Mouse (Mus musculus) megakaryocyte, adult 5-6 weeks (primary cell): ENCODE measurements around the gene Ankib1. TPM values are rescaled to one million over a fixed set of nuclear protein-coding genes. Genes with fewer than 3 reads are reported as not detected.
"Not testable (repeated sequence)": the region's sequence is repeated elsewhere in the genome, so short reads cannot be mapped to it uniquely, and the experiment has no call there.

Experiments used
- ATAC-seq: 2 replicates; pipeline ENCODE4 v1.8.0; 2016; ENCODE audit warnings: mild to moderate bottlenecking, inconsistent platforms; ENCODE audit not compliant: poor library complexity, severe bottlenecking
- total RNA-seq, 2 experiments: library from RNA; stranded (forward) in 1 of 2; stranded (reverse) in 1 of 2; fragments of 153-499, 151-499 nt in 1 of 2; fragments of 221-1000, 200-1000 nt in 1 of 2; gene quantifications; 2 replicates each; pipeline versions ENCODE4 v1.2.3 to v1.2.4; 2015 to 2017

The Ankib1 gene
- total RNA-seq, 2 experiments from 2014 or later = 21.0 to 29.4 TPM

GRCm38 (mm10) chr5:3728820-3729219 is 73.9 kb downstream of the Ankib1 start:
- no peak for ATAC-seq

DNA sequence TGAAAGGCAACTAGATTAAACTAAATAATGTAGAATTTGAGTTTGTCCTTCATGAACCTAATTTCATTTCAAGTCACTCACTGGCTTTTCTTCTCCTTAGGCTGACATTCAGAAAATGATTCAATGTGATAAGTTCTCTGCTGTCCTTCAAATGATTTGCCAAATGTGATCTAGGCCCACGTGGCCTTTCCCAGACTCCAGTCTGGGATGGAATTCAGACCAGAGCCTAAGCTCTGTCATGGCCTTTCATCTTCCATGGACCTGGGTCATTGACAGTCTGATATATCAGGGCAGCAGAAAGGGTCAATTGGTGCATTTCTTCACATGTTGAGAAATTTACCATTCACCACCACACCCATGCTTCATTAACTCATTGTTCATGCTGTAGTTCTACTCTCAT is 77.2 kb downstream of the Ankib1 start:
- ATAC-seq = no peak

GRCm38 (mm10) chr5:3723415-3723814 is 79.3 kb downstream of the Ankib1 start:
- no peak for ATAC-seq

DNA sequence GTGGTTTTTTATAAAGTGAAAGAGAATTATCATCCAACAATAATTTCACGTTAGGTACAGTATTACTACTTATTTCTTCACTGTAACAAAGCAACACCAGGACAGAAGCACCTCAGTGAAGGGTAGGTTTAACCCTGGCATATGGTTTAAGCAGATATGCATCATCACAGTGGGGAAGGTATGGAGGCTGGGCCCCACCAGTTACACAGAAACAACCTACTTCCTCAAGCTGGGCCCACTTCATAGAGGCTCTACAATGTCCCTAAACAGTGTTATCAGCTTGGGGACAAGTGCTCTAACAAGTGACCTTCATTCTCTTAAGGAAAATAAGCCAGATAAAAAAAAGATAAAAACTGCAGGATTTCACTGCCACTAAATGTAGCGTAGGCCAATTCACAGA is 79.9 kb downstream of the Ankib1 start:
- no peak for ATAC-seq

DNA sequence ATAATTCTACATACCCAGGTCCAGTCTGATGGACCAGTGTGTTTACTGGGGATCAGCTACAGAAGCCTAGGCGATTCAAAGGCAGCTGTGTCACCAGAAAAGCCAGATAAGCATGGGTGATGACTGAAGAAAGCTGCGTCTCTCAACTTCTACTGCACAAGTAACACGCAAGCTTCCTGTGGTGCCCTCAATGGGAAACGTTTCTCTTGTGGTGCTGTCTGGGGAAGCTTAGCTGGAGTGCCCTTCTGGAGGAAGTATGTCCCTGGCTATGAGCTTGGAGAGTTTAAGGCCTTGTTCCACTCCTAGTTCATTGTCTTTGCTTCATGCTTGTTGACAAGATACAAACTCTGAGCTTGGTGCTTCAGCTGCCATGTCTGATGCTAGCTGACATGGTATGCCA is 83.4 kb downstream of the Ankib1 start:
- ATAC-seq = no peak

- no peak for ATAC-seq
Measured at GRCm38 (mm10) chr5:3715800-3716199, 86.9 kb downstream of the Ankib1 start.

GRCm38 (mm10) chr5:3702180-3702579 is 100.5 kb downstream of the Ankib1 start:
- no peak for ATAC-seq

GRCm38 (mm10) chr5:3700025-3700424 is 102.7 kb downstream of the Ankib1 start:
- ATAC-seq = no peak

- 0 out of 2 replicates have a peak, but pooled peaks have one; percentile 40 for ATAC-seq
Measured at GRCm38 (mm10) chr5:3696031-3696430, 106.7 kb downstream of the Ankib1 start.

- no peak for ATAC-seq
Measured at GRCm38 (mm10) chr5:3695191-3695590, 107.5 kb downstream of the Ankib1 start.

GRCm38 (mm10) chr5:3692956-3693355 is 109.8 kb downstream of the Ankib1 start:
- no peak for ATAC-seq

DNA sequence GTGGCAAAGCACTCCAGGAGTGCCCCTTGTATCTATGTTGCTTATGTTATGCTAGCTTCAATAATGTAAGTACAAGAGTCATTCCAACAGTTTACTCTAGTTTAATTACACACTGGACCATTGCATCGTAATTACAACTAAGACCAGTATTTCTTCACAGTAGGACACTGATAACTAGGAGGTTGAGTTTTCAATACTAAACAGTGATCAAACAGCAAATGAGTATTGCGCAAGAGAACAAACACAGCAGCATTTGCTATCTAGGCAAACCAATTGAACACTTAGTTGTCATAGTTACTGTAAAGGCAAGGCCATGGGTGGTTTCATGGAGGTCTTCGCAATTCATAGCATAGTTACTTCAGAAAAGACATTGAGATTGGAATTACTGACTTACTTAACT is 111.4 kb downstream of the Ankib1 start:
- ATAC-seq = no peak

GRCm38 (mm10) chr5:3688298-3688697 is 114.4 kb downstream of the Ankib1 start:
- ATAC-seq = no peak

DNA sequence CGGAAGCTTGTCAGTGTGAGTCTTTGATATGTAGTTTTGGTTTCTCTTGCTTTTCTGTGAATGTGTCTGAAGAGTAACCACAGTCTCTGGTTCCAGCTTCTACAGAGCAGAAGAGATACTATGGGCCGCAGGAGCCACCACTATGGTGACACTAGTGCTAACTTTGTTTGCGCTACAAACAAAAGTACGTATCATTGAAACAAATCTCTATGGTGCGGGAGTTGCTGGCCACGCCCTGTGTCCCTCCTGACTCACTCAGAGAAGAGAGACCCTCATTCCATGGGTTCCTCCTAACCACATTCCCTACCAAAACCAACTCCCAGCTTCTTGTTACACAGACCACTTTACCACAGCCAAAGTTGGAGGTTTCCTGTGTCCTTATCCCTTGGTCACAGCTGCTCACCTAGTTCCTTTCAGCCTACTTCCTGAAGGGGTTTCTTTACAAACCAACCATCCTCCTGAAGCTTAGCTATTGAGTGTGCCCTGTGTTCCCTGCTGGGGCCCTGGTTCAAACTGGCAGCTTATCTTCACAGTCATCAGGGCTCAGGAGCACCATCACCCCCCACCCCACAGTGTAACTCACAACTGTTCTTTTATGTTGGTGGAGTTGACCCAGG is 132.7 kb downstream of the Ankib1 start:
- peak; percentile 63 for ATAC-seq

DNA sequence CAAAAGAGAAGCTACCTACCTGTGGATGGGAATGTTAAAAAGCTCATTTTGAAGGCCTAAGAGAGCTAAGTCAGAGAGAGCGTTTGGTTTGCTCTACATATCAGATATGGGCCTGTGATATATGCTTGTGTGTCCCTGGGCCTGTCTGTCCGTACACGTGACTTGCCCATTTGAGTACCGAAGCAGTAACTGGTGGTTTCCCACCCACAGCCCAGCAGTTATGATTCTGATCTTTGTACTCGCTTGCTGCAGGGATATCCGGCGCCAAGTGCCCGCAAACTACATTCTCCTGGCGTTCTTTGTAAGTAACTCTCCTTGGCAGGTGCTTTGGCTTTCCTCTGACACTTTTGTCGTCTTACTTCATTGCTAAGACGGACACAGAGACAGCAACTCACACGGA is 136.1 kb downstream of the Ankib1 start:
- ATAC-seq = peak; percentile 39

GRCm38 (mm10) chr5:3665225-3665624 is 137.5 kb downstream of the Ankib1 start:
- ATAC-seq = no peak

GRCm38 (mm10) chr5:3657085-3657484 is 145.6 kb downstream of the Ankib1 start, which contains the start of gene Gatad1:
Gene Gatad1 (minus strand): TSS chr5:3657185.
- no peak for ATAC-seq

DNA sequence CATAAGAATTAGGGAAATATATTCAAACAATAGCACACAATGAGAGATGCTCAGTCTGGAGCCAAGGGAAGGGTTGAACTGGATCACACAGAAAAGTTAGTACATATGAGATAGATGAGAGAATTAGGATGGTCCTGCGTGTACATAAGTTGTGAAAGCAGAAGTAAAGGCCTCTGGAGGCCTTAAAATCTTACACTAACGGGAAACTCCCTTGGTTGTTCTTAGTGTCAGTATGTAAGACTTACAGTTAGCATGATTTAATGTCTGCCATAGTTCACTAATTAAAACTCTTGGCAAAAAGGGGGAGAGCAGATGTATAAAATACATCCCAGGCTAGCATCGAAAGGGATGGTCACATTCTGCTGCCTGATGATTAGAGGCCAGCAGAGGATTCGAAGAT is 148.9 kb downstream of the Ankib1 start:
- ATAC-seq = 0 out of 2 replicates have a peak, but pooled peaks have one; percentile 33

DNA sequence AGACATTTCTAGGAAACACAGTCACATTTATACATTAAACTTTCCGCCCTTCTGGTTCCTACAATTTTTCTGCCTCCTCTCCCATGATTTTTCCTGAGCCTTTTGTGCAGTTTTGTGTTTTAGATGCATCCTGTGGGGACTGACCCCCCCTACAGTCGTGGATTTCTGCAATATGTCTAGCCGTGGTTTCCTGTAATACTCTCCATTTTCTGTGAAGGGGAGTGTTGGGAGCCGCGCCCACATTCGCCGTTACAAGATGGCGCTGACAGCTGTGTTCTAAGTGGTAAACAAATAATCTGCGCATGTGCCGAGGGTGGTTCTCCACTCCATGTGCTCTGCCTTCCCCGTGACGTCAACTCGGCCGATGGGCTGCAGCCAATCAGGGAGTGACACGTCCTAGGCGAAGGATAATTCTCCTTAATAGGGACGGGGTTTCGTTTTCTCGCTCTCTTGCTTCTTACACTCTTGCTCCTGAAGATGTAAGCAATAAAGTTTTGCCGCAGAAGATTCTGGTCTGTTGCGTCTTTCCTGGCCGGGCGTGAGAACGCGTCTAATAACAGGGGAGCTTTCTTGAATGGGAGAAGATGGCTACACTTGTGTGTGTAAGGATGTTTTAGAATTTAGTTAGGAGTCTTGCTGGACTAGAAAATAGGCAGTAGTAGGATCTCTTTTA is 149.7 kb downstream of the Ankib1 start:
- not testable (repeated sequence) for ATAC-seq

DNA sequence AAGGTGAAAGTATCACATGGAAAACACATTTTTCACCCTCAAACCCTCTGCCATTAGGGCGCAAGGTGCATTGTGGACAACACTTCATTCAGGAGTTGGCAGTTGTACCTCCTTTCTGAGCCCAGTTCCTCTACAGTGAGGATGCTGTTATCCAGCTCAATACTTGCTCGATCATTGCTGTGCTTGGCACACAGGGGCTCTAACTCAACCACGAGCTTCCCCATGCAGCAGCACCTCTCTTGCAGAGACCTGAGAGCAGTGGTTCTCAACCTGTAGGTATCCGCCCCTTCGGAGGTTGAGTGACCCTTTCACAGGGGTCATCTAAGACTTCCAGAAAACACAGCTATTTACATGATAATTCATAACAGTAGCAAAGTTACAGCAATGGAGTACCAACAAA is 151.1 kb downstream of the Ankib1 start:
- no peak for ATAC-seq

GRCm38 (mm10) chr5:3650881-3651280 is 151.8 kb downstream of the Ankib1 start, which contains the start of gene Tmbim7:
Gene Tmbim7 (plus strand): TSS chr5:3651181.
- ATAC-seq = no peak

GRCm38 (mm10) chr5:3648849-3649210 is 153.9 kb downstream of the Ankib1 start:
- ATAC-seq = no peak
